In the genomic region with DNA sequence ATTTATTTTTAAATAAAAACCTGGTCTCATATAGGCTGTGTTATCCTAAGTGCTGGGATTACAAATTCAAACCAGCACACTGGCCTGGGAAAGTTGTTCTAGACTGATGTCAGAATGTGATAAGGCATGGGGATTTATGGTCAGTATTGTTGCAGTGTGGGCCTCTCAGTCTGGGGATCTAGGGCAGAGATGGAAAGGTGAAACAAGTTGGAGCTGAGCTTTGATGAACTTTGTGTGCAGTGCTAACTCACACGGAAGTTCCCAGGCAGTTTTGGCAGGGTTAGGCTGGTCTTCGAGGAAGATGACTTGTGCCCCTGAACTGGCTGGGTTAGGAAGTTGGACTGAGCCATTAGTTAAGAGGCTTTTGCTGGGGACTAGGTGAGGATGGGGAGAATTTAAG, we compare ENCODE assay signal across 23 mouse cellular contexts. TPM values are rescaled to one million over a fixed set of nuclear protein-coding genes. Genes with fewer than 3 reads are reported as not detected.
DNase-seq lines count a peak whose midpoint lies in the region; ATAC-seq and TF ChIP-seq lines count a peak whose summit lies in the region.
"Had no signal": no experiment of that assay in that cellular context is flagged by ENCODE, and none has a peak within 500 bp of the region (broad histone marks: within the 10 kb centered on the region; RNA-seq: fewer than 3 reads in every experiment).

No protein-coding gene starts in this region.

- ATAC-seq in intestine, postnatal 0 days: peak; percentile 68
- no peak; the same call in 1 of the 2 replicates for ATAC-seq in intestine, embryonic 16.5 days
- peak; percentile 47; the same call in 1 of the 2 replicates for ATAC-seq in liver, postnatal 0 days
- ATAC-seq: activated CD4-positive, CD25-positive, alpha-beta regulatory T cell, adult 4 months; forebrain, embryonic 13.5 days; forebrain, embryonic 16.5 days had no signal

- 55% methylated on average over 2 of the region's 2 CpGs for WGBS in intestine, postnatal 0 days
- 65% methylated on average over 2 of the region's 2 CpGs for WGBS in intestine, embryonic 16.5 days
- WGBS in liver, postnatal 0 days (ENCODE audit: insufficient replicate concordance): 52% methylated on average over 2 of the region's 2 CpGs

- no peak for TF ChIP-seq CTCF in intestine, postnatal 0 days (IDR thresholded peaks at IDR 0.05; ENCODE audit: low read depth)
- no peak for TF ChIP-seq CTCF in liver, postnatal 0 days (IDR thresholded peaks at IDR 0.05; ENCODE audit: low read depth)

- H3K9me3 ChIP-seq in intestine, postnatal 0 days (ENCODE audit: control insufficient read depth): no peaks in the 10 kb centered on the region
- H3K9me3 ChIP-seq in intestine, embryonic 16.5 days (ENCODE audit: control insufficient read depth, low read length): no peaks in the 10 kb centered on the region
- no peaks in the 10 kb centered on the region for H3K9me3 ChIP-seq in liver, postnatal 0 days (ENCODE audit: low read length)
- H3K9me3 ChIP-seq: forebrain, embryonic 10.5 days; forebrain, embryonic 13.5 days; heart, embryonic 10.5 days; heart, embryonic 13.5 days had no signal

- TF ChIP-seq EP300 in liver, postnatal 0 days (IDR thresholded peaks at IDR 0.05; ENCODE audit: low read depth): no peak

- no peak for DNase-seq in liver, postnatal 0 days
- DNase-seq in liver: no peak
- DNase-seq in urinary bladder, postnatal 14 days (ENCODE audit: low spot score): peak; percentile 50
- no peak for DNase-seq in urinary bladder, postnatal 10 days (ENCODE audit: low spot score)
- DNase-seq: adrenal gland, postnatal 10 days; adrenal gland, postnatal 36 days; cerebellum, adult 18-20 months; cerebellum, adult 9-10 months; cerebellum, postnatal 14 days; gastrocnemius, postnatal 10 days; gastrocnemius, postnatal 36 days; heart, adult 2 months; heart, postnatal 14 days; heart, postnatal 4 days had no signal

- H3K4me2 ChIP-seq in intestine, postnatal 0 days (replicated peaks; ENCODE audit: low read depth): no peak overlapping the region
- H3K4me2 ChIP-seq in intestine, embryonic 16.5 days (ENCODE audit: low read depth, low read length): no peak overlapping the region
- H3K4me2 ChIP-seq in liver, postnatal 0 days (ENCODE audit: low read depth, low read length): no peak overlapping the region
- H3K4me2 ChIP-seq: forebrain, embryonic 13.5 days; heart, embryonic 13.5 days; hindbrain, embryonic 14.5 days had no signal

- no peak overlapping the region for H3K4me3 ChIP-seq in intestine, postnatal 0 days (ENCODE audit: low read depth, low read length)
- H3K4me3 ChIP-seq in intestine, embryonic 16.5 days (ENCODE audit: low read length): no peak overlapping the region
- H3K4me3 ChIP-seq in liver, postnatal 0 days (ENCODE audit: low read depth, low read length): no peak overlapping the region
- H3K4me3 ChIP-seq: forebrain, embryonic 10.5 days; forebrain, embryonic 13.5 days; heart, adult 2 months; heart, embryonic 10.5 days; heart, embryonic 13.5 days had no signal

- no peaks in the 10 kb centered on the region for H3K27me3 ChIP-seq in intestine, postnatal 0 days (replicated peaks; ENCODE audit: control insufficient read depth, insufficient read depth, low read length)
- H3K27me3 ChIP-seq in intestine, embryonic 16.5 days (replicated peaks; ENCODE audit: control insufficient read depth, insufficient read depth, low read length): no peaks in the 10 kb centered on the region
- no peaks in the 10 kb centered on the region for H3K27me3 ChIP-seq in liver, postnatal 0 days (ENCODE audit: insufficient read depth, low read length)
- H3K27me3 ChIP-seq: forebrain, embryonic 13.5 days; heart, embryonic 13.5 days had no signal

- H3K36me3 ChIP-seq in intestine, postnatal 0 days (ENCODE audit: control insufficient read depth, insufficient read depth): no peaks in the 10 kb centered on the region
- H3K36me3 ChIP-seq in intestine, embryonic 16.5 days (ENCODE audit: control insufficient read depth, insufficient read depth, low read length): no peaks in the 10 kb centered on the region
- no peaks in the 10 kb centered on the region for H3K36me3 ChIP-seq in liver, postnatal 0 days (replicated peaks; ENCODE audit: insufficient read depth, low read length)
- H3K36me3 ChIP-seq: forebrain, embryonic 10.5 days; heart, embryonic 10.5 days; heart, embryonic 13.5 days had no signal

- H3K27ac ChIP-seq in intestine, postnatal 0 days (ENCODE audit: low read depth, low read length): no peak overlapping the region
- H3K27ac ChIP-seq in intestine, embryonic 16.5 days (ENCODE audit: low read length): no peak overlapping the region
- no peak overlapping the region for H3K27ac ChIP-seq in liver, postnatal 0 days (ENCODE audit: low read depth)
- H3K27ac ChIP-seq: forebrain, embryonic 10.5 days; forebrain, embryonic 13.5 days; heart, adult 2 months; heart, embryonic 10.5 days; heart, embryonic 13.5 days; hindbrain, embryonic 14.5 days had no signal

- no peak overlapping the region for H3K9ac ChIP-seq in intestine, postnatal 0 days (ENCODE audit: low read depth, low read length)
- H3K9ac ChIP-seq in intestine, embryonic 16.5 days (ENCODE audit: low read depth, low read length): no peak overlapping the region
- H3K9ac ChIP-seq in liver, postnatal 0 days (replicated peaks): no peak overlapping the region
- H3K9ac ChIP-seq: forebrain, embryonic 13.5 days; heart, embryonic 13.5 days; hindbrain, embryonic 14.5 days had no signal

- H3K4me1 ChIP-seq in intestine, postnatal 0 days (replicated peaks; ENCODE audit: control insufficient read depth, insufficient read depth, low read length): no peaks in the 10 kb centered on the region
- H3K4me1 ChIP-seq in intestine, embryonic 16.5 days (ENCODE audit: control insufficient read depth, insufficient read depth, low read length): no peaks in the 10 kb centered on the region
- peaks cover 18% of the 10 kb centered on the region; the same call in 1 of the 2 replicates for H3K4me1 ChIP-seq in liver, postnatal 0 days (ENCODE audit: insufficient read depth)
- H3K4me1 ChIP-seq: forebrain, embryonic 10.5 days; forebrain, embryonic 13.5 days; heart, embryonic 13.5 days had no signal

RNA-seq across cellular contexts. Expression of gene Atrn, which starts 18.7 kb away (rescaled TPM):
- polyA plus RNA-seq in intestine, postnatal 0 days (2015; fragmentation: Nextera tagmentation; extraction: Ambion mirVana): 3.1 and 3.7 TPM in 2 replicates
- polyA plus RNA-seq in intestine, embryonic 16.5 days (2015; fragmentation: Nextera tagmentation; extraction: Ambion mirVana): 3.1 and 3.3 TPM in 2 replicates
- 4.3 and 6.3 TPM in 2 replicates for polyA plus RNA-seq in liver, postnatal 0 days (2015; fragmentation: Nextera tagmentation; extraction: Ambion mirVana)

RNA-seq across cellular contexts. Expression of gene 4930402H24Rik, which starts 18.7 kb away (rescaled TPM):
- 9.0 and 10.6 TPM in 2 replicates for polyA plus RNA-seq in intestine, postnatal 0 days (2015; fragmentation: Nextera tagmentation; extraction: Ambion mirVana)
- 22.6 and 25.9 TPM in 2 replicates for polyA plus RNA-seq in intestine, embryonic 16.5 days (2015; fragmentation: Nextera tagmentation; extraction: Ambion mirVana)
- polyA plus RNA-seq in liver, postnatal 0 days (2015; fragmentation: Nextera tagmentation; extraction: Ambion mirVana): 6.6 and 8.9 TPM in 2 replicates
